Mouse (Mus musculus): ENCODE data around the gene Catsper4. TPM values are rescaled to one million over a fixed set of nuclear protein-coding genes. Genes with fewer than 3 reads are reported as not detected.

Gene Catsper4
- polyA plus RNA-seq, 1 experiment = not detected

DNA sequence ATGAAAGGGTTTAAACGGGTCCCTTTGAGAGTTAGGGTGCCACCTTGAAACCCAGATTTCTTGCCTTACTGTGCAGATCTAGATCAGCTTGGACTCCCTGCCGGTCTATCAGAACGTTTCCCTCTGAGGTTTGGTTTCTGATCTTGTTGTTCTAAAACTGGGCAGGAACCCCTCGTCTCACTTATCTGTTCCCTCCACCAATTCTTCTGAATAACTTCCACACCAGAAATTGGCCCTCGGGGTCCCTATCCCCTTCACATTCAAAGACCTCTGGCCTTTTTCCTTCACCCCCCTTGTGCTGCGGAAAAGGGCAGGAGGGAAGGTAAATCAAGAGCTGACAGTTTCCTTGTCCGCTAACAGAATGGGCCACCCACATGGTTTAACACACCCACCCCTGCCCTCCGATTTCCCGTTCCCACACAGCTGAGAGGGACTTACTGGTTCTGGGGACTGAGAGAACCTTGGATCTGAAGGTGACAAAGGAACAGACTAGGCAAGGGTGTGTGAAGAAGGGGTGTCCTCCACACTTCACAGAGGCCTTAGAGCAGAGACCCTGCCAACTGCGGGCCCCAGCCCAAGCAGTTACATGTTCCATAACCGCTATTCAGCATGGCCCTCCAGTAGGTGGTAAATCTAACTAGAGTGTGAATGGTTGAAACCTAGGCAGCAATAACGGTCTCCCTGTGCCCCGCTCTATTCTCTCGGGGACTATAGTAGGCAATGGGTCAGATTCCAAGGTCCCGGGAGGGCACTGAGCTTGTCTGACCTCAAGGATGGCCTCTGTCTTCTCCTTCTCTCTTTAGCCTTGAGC lies 25.9 kb upstream of the Catsper4 start:
- TF ChIP-seq GATA1 (IDR thresholded peaks at IDR 0.05; ENCODE audit: low read length) = no peak

DNA sequence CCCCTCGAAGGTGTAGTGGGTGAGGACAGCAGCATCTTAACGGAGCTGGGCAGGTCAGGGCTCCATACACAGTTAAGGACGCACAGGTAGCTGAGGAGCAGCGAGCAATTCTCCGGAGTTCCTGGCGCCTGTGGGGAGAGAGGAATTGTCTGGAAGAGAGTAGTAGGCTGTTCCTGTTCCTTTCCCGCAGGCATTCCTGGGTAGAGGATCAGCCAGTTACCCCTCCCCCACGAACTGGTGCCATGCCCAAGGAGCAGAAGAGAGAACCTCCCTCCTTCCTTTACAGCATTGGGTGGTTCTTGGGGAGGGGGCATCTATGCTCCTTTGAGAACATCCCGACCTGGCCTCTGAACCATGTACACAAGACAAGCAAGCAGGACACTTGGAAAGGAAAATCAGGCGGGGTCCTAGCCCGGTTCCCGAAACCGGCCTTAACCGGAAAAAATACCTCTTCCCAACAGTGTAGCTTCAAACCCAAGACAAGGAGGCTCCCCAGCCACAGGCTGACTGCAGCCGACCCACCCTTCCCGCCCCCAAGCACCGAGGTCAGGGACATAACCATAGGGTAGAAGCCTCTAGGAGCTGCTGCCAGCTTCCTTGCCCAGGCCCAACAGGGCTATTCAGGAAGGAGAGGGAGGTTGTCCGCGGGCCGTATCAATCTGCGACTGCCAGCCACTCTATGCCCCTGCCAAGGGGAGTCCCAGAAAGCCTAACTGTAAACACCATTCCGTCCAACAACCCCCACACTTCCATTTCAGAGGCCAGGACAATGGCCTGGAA lies 25.1 kb upstream of the Catsper4 start:
- TF ChIP-seq GATA1 (IDR thresholded peaks at IDR 0.05; ENCODE audit: low read length) = no peak

DNA sequence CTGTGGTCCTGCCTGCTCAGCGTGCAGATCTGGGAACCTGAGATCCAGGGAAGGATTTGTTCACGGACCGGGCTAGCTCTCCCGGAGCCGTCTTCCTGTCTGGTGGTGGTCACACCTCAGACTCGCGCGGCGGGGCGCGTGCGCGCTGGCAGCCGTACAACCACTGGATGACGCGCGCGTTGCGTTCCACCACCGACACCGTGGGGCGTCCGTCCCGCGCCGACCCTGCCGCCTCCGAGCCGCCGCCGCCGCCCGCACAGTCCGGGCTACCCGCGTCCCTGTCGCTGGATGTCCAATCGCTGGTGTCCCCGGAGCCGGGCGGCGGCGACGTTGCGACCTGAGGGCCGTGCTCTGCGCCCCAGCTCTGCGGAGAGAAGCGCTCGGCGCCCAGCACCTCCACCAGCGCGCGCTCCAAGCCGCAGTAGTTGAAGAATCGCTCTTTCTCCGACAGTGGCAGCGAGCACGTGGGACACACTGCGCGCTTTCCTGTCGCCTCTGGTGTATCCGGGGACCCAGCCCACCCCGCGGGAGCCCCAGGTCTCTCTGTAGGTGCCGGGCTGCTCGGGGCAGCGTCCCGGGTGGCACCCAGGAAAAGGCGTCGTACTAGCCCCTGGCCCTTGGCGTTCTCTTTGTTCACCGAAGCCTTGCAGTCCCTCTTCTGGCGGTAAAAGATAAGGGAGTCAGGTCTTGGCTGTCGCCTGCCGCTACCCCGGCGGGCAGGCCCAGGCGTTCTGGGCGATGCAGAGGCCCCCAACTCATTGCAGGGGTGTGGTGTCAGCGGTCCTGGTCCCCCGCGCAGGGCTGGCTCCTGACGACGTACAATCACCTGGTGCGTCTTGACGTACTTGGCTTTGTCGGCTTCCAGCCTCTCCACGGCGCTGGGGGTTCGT lies 24.3 kb upstream of the Catsper4 start:
- no peak for TF ChIP-seq GATA1 (IDR thresholded peaks at IDR 0.05; ENCODE audit: low read length)

DNA sequence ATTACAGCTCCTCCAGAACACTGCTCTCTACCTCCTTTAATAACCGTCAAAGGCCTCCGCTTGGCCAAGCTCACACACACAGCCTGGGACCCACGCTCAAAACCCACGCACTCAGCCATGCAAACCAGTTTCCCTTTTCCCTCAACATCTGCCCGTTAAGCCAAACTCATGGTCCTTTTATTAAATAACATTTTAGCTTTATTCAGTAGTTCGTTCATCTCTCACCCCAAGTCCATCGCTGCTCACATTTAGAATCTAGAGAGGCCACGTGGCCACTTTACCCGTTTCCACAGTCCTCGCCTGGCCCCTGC lies 23.7 kb upstream of the Catsper4 start:
- no peak for TF ChIP-seq GATA1 (IDR thresholded peaks at IDR 0.05; ENCODE audit: low read length)

DNA sequence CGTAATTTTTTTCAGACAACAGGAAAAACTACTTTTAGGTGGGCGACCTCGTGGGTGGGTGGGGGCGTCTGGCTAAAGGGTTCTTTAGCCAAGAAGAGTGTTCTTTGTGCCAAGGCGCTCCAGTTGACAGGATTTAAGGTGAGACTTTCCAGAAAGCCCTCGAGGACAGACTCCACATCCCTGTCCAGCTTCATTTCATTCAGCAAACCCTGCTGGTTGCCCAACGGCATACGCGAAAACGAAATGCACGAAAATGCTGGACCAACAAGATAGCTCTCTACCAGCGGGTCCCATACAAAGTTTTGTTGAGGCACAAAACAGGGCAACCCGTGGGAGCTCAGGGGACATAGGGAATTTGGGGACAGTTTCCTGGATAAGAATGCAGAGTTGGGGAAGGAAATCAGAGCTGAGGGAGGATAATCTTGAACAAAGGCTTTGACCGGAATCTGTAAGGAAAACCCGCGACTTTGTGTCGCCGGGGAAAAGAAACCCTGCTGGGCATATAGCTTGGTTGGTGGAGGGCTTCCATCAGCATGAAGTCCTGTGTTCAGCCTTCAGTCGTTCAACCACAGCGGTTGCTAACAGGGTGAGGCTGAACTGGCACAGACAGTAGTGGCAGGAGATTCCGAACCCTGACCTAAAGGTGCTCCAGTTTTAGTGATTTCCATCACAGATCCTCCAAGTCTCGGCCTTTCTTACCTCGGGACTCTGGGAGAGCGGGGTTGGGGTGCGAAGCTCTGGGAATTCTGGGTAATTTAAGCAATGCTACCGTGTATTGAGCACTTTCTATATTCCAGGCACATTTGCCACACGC lies 23.1 kb upstream of the Catsper4 start:
- TF ChIP-seq GATA1 (IDR thresholded peaks at IDR 0.05; ENCODE audit: low read length) = no peak

DNA sequence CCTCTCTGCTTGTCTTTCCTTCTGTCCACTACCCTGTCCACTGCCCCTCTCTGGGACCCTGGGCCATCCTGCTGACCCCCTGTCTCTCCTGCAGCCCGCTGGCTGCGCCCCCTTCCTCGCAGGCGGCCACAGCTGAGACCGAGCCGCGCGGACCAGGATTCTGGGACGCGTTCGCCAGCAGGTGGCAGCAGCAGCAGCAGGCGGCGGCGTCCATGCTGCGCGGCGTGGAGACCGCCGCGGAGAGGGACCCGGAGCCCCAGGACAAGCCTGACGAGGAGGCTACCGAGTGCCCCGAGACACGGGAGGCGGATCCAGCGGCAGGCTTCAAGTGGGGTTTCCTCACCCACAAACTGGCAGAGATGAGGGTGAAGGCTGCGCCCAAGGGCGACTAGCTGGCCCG lies 22.5 kb upstream of the Catsper4 start:
- no peak for TF ChIP-seq GATA1 (IDR thresholded peaks at IDR 0.05; ENCODE audit: low read length)

DNA sequence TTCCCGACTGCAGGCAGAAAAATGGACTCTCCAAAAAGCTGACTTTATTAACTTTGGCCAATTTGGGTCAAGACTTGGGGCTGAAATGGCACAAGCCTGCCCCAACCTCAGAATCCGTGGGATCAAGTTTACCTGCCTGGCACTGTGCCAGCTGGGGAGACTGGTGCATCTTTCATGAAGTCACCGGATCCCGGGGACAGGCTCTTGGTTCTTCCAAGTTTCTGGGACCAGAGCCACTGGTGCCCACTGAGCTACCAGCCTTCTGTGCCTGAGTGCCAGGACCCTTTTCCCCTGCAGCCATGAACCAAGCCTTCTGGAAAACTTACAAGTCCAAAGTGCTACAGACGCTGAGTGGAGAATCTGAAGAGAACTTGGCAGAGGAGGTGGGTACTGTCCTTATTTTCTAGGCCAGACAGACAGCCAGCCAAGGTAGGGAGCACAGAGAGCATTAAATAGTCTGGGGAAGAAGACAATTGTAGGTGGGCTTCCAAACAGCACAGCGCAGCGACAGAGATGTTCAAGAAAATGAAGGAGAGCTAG lies 19.6 kb upstream of the Catsper4 start, which contains the start of gene Gm30191:
Gm30191 (plus strand) TSS at position 217 of the 540 bp plus-strand sequence.
- TF ChIP-seq GATA1 (IDR thresholded peaks at IDR 0.05; ENCODE audit: low read length) = no peak

DNA sequence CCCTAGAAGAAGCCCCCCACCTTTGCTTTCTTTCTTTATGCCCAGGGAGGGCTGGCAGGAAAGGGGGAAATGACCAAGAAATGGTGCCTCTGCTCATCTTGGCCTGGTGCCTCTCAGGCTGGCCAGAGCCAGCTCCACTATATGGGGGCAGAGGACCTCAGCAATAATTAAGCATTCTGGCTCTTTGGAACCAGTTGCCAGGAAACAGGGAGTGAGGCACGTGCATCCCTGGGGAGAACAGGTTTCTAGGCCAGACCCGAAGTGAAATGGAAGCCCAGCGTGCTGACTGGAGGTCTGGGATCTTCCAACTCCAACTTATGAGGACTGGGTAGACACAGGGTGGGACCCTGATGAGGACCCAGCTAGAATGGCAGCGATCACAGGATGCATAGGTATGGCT lies 19.1 kb upstream of the Catsper4 start:
- TF ChIP-seq GATA1 (IDR thresholded peaks at IDR 0.05; ENCODE audit: low read length) = no peak

DNA sequence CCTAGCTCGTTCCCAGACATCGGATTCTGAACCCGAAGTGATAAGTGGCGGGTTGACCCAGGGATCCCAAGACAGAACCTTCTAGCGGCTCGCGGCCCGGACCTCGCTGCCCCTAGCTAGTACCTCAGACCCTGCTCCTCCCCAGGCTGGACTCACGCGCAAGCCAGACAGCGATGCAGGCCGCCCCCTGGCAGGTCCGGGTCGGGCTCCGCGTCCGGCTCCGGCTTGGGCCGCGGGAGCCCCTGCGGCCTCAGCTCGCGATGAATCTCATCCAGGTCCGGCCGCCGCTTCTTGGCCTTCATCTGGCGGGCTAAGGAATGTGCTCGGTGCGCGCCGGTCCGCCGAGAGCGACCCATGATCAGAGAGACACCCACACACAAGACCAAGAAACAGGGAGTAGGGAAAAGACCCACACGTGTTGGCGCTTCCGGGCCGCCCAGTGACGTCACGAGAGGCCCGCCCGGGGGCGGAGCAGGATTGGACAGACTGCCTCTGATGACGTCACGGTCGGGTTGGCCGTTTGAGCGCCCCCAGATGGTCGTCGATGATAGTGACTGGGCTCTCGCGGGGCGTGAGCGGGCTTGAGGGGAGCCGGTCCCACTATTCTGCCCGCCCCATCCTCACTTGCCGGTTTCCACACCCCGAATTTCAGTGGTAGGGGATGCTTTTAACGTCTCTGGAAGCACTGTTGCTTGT lies 18.1 kb upstream of the Catsper4 start, which contains the start of gene Zfp593:
Zfp593 (minus strand) TSS at position 445 of the 696 bp plus-strand sequence.
- no peak for TF ChIP-seq GATA1 (IDR thresholded peaks at IDR 0.05; ENCODE audit: low read length)

DNA sequence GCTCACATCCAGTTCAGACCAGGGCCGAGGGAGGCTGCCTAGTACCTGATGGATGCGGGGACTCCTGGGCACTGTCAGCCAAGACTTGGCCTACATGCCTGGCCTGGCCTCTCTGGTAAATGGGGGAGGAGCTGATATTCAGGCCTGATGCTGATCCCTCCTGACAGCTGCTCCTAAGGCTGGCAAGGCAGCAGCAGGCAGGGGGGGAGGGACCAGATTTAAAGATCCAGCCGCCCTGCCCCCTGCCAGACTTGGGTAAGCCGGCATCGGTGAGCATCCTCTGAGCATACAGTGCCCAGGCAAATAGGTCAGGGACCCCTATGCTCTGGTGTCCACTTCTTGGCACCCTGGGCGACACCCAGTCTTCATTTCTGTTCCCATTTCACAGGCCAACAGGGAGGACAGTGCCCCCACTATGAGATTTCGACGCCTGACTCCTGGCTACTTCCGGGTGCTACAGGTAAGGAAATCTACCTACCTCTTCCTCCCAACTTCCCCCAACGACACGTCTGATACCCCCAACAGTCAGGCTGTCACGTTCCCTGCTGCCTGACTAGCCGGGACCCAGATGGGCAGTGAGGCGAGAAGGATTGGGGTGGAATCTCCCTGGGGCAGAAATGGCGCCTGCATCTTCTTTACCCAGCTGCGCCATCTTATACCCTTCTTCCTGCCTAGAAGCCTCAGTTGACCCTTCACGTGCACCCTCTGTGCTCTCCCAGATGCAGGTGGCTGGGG lies 16.5 kb upstream of the Catsper4 start, which contains the start of gene E130218I03Rik:
E130218I03Rik (plus strand) TSS at position 147 of the 735 bp plus-strand sequence.
- TF ChIP-seq GATA1 (IDR thresholded peaks at IDR 0.05; ENCODE audit: low read length) = no peak

DNA sequence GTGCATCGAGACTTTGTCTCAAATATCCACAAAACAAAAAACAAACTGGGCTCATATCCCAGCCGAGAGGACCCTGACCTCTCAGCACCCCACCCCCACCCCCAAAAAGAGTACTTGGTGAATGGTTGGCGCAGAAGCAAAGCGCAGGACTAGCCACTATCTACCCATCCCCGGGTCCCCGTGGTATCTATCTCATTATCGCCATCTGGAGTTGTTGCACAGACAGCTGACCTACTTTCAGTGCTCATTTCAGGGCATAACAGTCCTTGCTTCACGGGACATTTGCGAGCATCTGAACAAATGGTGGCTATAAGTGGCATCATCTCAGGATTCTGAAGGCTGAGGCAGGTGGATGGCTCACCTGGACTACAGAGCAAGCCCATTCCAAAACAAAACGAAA lies 11.5 kb upstream of the Catsper4 start:
- no peak for TF ChIP-seq GATA1 (IDR thresholded peaks at IDR 0.05; ENCODE audit: low read length)

DNA sequence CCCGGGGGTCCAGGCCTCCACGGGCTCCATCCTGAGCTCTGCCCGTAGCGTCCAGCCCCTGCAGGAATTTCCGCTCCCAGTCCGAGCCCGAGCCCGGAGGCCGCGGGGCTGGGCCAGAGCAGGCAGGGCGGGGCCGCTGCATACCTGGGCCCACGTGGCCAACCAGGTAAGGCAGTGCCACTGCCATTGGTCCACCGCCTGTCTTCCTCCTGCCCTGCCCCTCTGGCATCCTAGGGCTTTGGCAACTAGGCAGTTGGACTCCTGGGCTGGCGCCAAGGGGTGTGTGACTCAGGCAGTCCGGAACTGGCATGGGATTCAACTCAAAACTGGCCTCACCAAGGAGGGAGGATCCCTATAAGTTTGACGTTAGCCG lies 11.1 kb upstream of the Catsper4 start, which contains the start of gene Cnksr1:
Cnksr1 (minus strand) TSS at position 121 of the 373 bp plus-strand sequence.
- no peak for TF ChIP-seq GATA1 (IDR thresholded peaks at IDR 0.05; ENCODE audit: low read length)
